Mouse (Mus musculus): Measurements from ENCODE around the gene Syvn1. TPM values are rescaled to one million over a fixed set of nuclear protein-coding genes. Genes with fewer than 3 reads are reported as not detected.

Gene Syvn1
- polyA plus RNA-seq, 1 experiment from 2014 or later = 31.7 TPM

DNA sequence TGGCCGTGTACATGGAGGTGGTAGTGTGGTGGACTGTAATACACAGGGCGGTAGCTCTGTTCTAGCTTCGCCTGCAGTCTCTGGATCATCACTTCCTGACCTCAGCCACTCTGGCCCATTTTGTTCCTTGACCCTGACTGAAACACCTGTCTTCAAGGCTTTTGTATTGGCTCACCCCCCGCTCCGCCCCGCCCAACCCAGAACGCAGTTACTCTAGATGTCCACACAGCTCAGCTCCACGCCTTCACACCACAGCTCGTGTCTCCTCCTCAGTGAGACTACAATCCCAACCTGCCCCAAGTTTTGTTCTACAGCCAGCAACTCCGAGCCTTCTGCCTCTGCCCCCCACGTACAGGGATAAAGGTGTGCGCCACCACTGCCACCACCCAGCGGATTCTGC, 42.5 kb downstream of the Syvn1 start:
- H3K27me3 ChIP-seq (ENCODE audit: control insufficient read depth, insufficient read depth, low read depth, low read length) = no peaks in the 10 kb centered on the region
- no peak for ATAC-seq (ENCODE audit: low read depth)
- H3K9ac ChIP-seq (ENCODE audit: low read length) = no peak overlapping the region
- H3K27ac ChIP-seq (ENCODE audit: low read length) = no peak overlapping the region
- peaks cover 11% of the 10 kb centered on the region for H3K4me1 ChIP-seq (replicated peaks; ENCODE audit: control insufficient read depth, insufficient read depth, low read length)
- peaks cover 17% of the 10 kb centered on the region for H3K36me3 ChIP-seq (ENCODE audit: control insufficient read depth, insufficient read depth, low read length)
- H3K4me3 ChIP-seq (ENCODE audit: low read length) = no peak overlapping the region
- WGBS = 96% methylated on average over 13 of the region's 13 CpGs
- H3K4me2 ChIP-seq (ENCODE audit: low read depth, low read length) = no peak overlapping the region
- H3K9me3 ChIP-seq (ENCODE audit: control insufficient read depth, low read length) = no peaks in the 10 kb centered on the region

DNA sequence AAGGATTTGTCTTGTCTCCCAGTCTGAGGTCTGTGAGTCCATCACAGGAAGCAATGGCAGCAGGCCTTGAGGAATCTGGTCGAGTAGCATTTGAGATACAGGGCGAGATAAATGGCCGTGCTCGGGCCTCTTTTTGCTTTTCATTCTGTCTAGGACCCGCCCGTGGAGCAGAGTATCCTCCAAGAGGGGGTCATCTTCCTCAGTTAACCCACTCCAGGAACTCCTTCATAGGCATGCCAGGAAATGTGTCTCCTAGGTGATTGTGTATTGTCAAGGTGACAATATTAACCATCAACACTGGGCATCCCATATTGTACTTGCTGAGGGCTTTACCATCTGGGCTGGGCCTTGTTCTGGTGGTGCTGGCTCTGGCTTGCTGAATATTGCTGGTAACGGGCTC, 47.7 kb downstream of the Syvn1 start, which contains the start of gene AC131692.1:
AC131692.1 (plus strand) TSS at position 301 of the 400 bp plus-strand sequence.
- H3K27me3 ChIP-seq (ENCODE audit: control insufficient read depth, insufficient read depth, low read depth, low read length) = no peaks in the 10 kb centered on the region
- H3K9ac ChIP-seq (ENCODE audit: low read length) = no peak within 1 kb of the TSS
- no peak within 1 kb of the TSS for H3K4me2 ChIP-seq (ENCODE audit: low read depth, low read length)
- no peaks in the 10 kb centered on the region for H3K9me3 ChIP-seq (ENCODE audit: control insufficient read depth, low read length)
- no peak within 1 kb of the TSS for H3K27ac ChIP-seq (ENCODE audit: low read length)
- 86% methylated on average over 7 of the region's 7 CpGs for WGBS
- no peak for ATAC-seq (ENCODE audit: low read depth)
- H3K4me3 ChIP-seq (ENCODE audit: low read length) = no peak within 1 kb of the TSS
- no peaks in the 10 kb centered on the region for H3K4me1 ChIP-seq (replicated peaks; ENCODE audit: control insufficient read depth, insufficient read depth, low read length)
- peaks cover 13% of the 10 kb centered on the region for H3K36me3 ChIP-seq (ENCODE audit: control insufficient read depth, insufficient read depth, low read length)

DNA sequence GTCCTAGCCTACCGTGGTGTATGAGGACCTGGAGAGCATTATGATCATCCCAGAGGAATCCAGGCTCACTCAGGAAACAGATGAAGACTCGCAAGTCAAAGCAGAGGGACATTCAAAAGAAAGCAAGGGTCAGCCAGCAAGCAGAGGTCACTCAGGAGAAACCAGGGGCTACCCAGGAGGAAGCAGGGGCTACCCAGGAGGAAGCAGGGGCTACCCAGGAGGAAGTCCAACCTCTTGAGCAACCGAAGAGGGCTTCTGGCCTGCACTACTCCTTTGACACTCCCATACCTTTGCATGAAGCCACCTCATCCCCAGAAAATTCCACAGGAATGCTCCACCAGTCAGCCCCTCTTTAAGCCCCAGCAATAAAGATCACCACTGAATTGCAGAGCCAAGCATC, 51.5 kb downstream of the Syvn1 start:
- no peak overlapping the region for H3K9ac ChIP-seq (ENCODE audit: low read length)
- no peak overlapping the region for H3K4me2 ChIP-seq (ENCODE audit: low read depth, low read length)
- H3K27ac ChIP-seq (ENCODE audit: low read length) = no peak overlapping the region
- no peak for ATAC-seq (ENCODE audit: low read depth)
- no peaks in the 10 kb centered on the region for H3K9me3 ChIP-seq (ENCODE audit: control insufficient read depth, low read length)
- no peak overlapping the region for H3K4me3 ChIP-seq (ENCODE audit: low read length)
- H3K4me1 ChIP-seq (replicated peaks; ENCODE audit: control insufficient read depth, insufficient read depth, low read length) = no peaks in the 10 kb centered on the region
- H3K27me3 ChIP-seq (ENCODE audit: control insufficient read depth, insufficient read depth, low read depth, low read length) = no peaks in the 10 kb centered on the region
- H3K36me3 ChIP-seq (ENCODE audit: control insufficient read depth, insufficient read depth, low read length) = no peaks in the 10 kb centered on the region
- 75% methylated on average over 3 of the region's 3 CpGs for WGBS

DNA sequence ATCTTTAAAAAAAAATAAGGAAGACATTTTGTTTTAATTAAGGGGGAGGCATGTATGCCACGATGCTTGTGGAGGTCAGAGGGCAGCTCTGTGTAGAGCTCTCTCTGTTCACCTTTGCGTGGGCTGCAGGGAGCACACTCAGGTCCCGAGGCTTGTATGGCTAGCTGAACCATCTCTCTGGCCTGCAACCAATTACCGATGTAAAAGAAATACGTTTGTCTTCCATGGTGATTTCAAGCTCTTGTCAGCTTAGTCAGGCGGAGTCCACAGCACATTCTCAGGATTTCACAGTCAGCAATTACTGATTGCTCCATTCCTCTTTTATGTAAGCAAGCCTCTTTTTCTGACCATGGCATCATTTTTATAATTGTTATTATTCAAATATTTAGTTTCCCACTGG, 54.8 kb downstream of the Syvn1 start:
- H3K27me3 ChIP-seq (ENCODE audit: control insufficient read depth, insufficient read depth, low read depth, low read length) = no peaks in the 10 kb centered on the region
- H3K9me3 ChIP-seq (ENCODE audit: control insufficient read depth, low read length) = no peaks in the 10 kb centered on the region
- ATAC-seq (ENCODE audit: low read depth) = no peak
- H3K4me2 ChIP-seq (ENCODE audit: low read depth, low read length) = no peak overlapping the region
- WGBS = 54% methylated on average over 6 of the region's 6 CpGs
- no peak overlapping the region for H3K27ac ChIP-seq (ENCODE audit: low read length)
- H3K4me3 ChIP-seq (ENCODE audit: low read length) = no peak overlapping the region
- no peaks in the 10 kb centered on the region for H3K4me1 ChIP-seq (replicated peaks; ENCODE audit: control insufficient read depth, insufficient read depth, low read length)
- no peaks in the 10 kb centered on the region for H3K36me3 ChIP-seq (ENCODE audit: control insufficient read depth, insufficient read depth, low read length)
- H3K9ac ChIP-seq (ENCODE audit: low read length) = no peak overlapping the region

DNA sequence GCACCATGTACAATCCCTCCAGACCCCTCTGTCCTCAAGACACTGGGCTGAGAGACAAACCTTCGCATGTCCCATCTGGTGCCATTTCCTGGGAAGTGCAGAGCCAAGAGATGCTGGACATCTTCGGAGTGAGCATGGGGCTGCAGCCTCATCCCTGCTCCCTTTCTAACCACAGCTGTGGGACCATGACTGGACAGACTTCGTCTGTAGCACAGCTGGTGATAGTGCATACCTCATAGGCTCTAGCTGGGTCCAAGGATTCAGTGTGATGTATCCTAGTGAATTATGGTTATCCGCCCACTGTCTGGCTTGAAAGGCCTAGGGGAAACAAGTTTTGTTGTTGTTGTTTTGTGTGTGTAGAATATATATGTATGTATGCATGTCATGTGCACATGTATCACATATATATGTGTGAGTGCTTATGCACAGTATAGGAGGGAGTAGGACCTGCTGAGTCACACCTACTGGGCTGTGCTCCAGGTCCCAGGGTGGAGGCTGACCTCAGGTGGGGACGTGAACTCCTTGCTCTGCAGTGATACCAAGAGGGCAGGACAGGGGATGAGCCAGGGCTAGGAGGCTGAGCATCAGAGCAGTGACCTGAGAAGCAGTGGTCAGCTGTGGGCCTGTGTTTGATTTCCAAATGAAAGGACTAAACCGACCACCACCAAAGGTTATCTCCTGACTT, 55.9 kb downstream of the Syvn1 start:
- no peaks in the 10 kb centered on the region for H3K4me1 ChIP-seq (replicated peaks; ENCODE audit: control insufficient read depth, insufficient read depth, low read length)
- no peak for ATAC-seq (ENCODE audit: low read depth)

More for the DNA sequence above, 55.9 kb downstream of the Syvn1 start:
- no peak overlapping the region for H3K4me3 ChIP-seq (ENCODE audit: low read length)
- WGBS = 68% methylated on average over 6 of the region's 6 CpGs
- H3K27ac ChIP-seq (ENCODE audit: low read length) = no peak overlapping the region
- no peak overlapping the region for H3K9ac ChIP-seq (ENCODE audit: low read length)
- no peaks in the 10 kb centered on the region for H3K36me3 ChIP-seq (ENCODE audit: control insufficient read depth, insufficient read depth, low read length)
- H3K9me3 ChIP-seq (ENCODE audit: control insufficient read depth, low read length) = no peaks in the 10 kb centered on the region
- no peak overlapping the region for H3K4me2 ChIP-seq (ENCODE audit: low read depth, low read length)
- H3K27me3 ChIP-seq (ENCODE audit: control insufficient read depth, insufficient read depth, low read depth, low read length) = no peaks in the 10 kb centered on the region

Small RNA genes lying within 50 kb of the gene (microRNA-seq; reads per million reads assigned to microRNA genes)
- not detected for gene Mir6988

Other genes starting within 250 kb of the Syvn1 start
- gene Frmd8, start 171.3 kb upstream of the Syvn1 start, polyA plus RNA-seq (2015; fragmentation: Nextera tagmentation; extraction: Ambion mirVana) = 56.4 and 61.1 TPM in 2 replicates
- gene Slc25a45, start 168.8 kb upstream of the Syvn1 start, polyA plus RNA-seq (2015; fragmentation: Nextera tagmentation; extraction: Ambion mirVana) = 5.7 and 6.2 TPM in 2 replicates
- 2.5 and 3.2 TPM in 2 replicates for gene Tigd3, start 152.4 kb upstream of the Syvn1 start, polyA plus RNA-seq (2015; fragmentation: Nextera tagmentation; extraction: Ambion mirVana)
- gene Dpf2, start 133.6 kb upstream of the Syvn1 start, polyA plus RNA-seq (2015; fragmentation: Nextera tagmentation; extraction: Ambion mirVana) = 155 TPM in 2 replicates
- gene Cdc42ep2, start 121.8 kb upstream of the Syvn1 start, polyA plus RNA-seq (2015; fragmentation: Nextera tagmentation; extraction: Ambion mirVana) = 15.6 and 17.1 TPM in 2 replicates
- 64.2 and 70.0 TPM in 2 replicates for gene Pola2, start 82.4 kb upstream of the Syvn1 start, polyA plus RNA-seq (2015; fragmentation: Nextera tagmentation; extraction: Ambion mirVana)
- not detected in 2 replicates for gene Slc22a20, start 60.4 kb upstream of the Syvn1 start, polyA plus RNA-seq (2015; fragmentation: Nextera tagmentation; extraction: Ambion mirVana)
- 12.3 and 12.8 TPM in 2 replicates for gene Capn1, start 30.7 kb upstream of the Syvn1 start, polyA plus RNA-seq (2015; fragmentation: Nextera tagmentation; extraction: Ambion mirVana)
- gene Mrpl49, start 11.2 kb downstream of the Syvn1 start, polyA plus RNA-seq (2015; fragmentation: Nextera tagmentation; extraction: Ambion mirVana) = 72.9 and 74.6 TPM in 2 replicates
- 757 and 774 TPM in 2 replicates for gene Fau, start 11.3 kb downstream of the Syvn1 start, polyA plus RNA-seq (2015; fragmentation: Nextera tagmentation; extraction: Ambion mirVana)
- gene Znhit2, start 14.6 kb downstream of the Syvn1 start, polyA plus RNA-seq (2015; fragmentation: Nextera tagmentation; extraction: Ambion mirVana) = 26.2 and 28.6 TPM in 2 replicates
- 12.1 and 19.6 TPM in 2 replicates for gene Tm7sf2, start 21.8 kb downstream of the Syvn1 start, polyA plus RNA-seq (2015; fragmentation: Nextera tagmentation; extraction: Ambion mirVana)
- 67.4 and 77.5 TPM in 2 replicates for gene Vps51, start 30.7 kb downstream of the Syvn1 start, polyA plus RNA-seq (2015; fragmentation: Nextera tagmentation; extraction: Ambion mirVana)
- not detected in 2 replicates for gene Tmem262, start 33.5 kb downstream of the Syvn1 start, polyA plus RNA-seq (2015; fragmentation: Nextera tagmentation; extraction: Ambion mirVana)
- gene Gm28374, start 35.7 kb downstream of the Syvn1 start, polyA plus RNA-seq (2015; fragmentation: Nextera tagmentation; extraction: Ambion mirVana) = 1.4 and 1.5 TPM in 2 replicates
- gene Zfpl1, start 38.4 kb downstream of the Syvn1 start, polyA plus RNA-seq (2015; fragmentation: Nextera tagmentation; extraction: Ambion mirVana) = 69.1 and 71.8 TPM in 2 replicates
- gene Cdca5, start 38.4 kb downstream of the Syvn1 start, polyA plus RNA-seq (2015; fragmentation: Nextera tagmentation; extraction: Ambion mirVana) = 40.5 and 42.8 TPM in 2 replicates
- gene AC131692.1, start 47.8 kb downstream of the Syvn1 start, polyA plus RNA-seq (2015; fragmentation: Nextera tagmentation; extraction: Ambion mirVana) = not detected in 2 replicates
- 0.29 and 0.94 TPM in 2 replicates for gene Naaladl1, start 59.2 kb downstream of the Syvn1 start, polyA plus RNA-seq (2015; fragmentation: Nextera tagmentation; extraction: Ambion mirVana)
- gene Sac3d1, start 72.1 kb downstream of the Syvn1 start, polyA plus RNA-seq (2015; fragmentation: Nextera tagmentation; extraction: Ambion mirVana) = 32.5 and 36.4 TPM in 2 replicates
- gene Snx15, start 81.7 kb downstream of the Syvn1 start, polyA plus RNA-seq (2015; fragmentation: Nextera tagmentation; extraction: Ambion mirVana) = 33.4 and 35.1 TPM in 2 replicates
- gene Batf2, start 94.4 kb downstream of the Syvn1 start, polyA plus RNA-seq (2015; fragmentation: Nextera tagmentation; extraction: Ambion mirVana) = 0.31 and 0.96 TPM in 2 replicates
- gene Arl2, start 95.0 kb downstream of the Syvn1 start, polyA plus RNA-seq (2015; fragmentation: Nextera tagmentation; extraction: Ambion mirVana) = 95.2 and 95.7 TPM in 2 replicates
- not detected in 2 replicates for gene Majin, start 137.8 kb downstream of the Syvn1 start, polyA plus RNA-seq (2015; fragmentation: Nextera tagmentation; extraction: Ambion mirVana)
- gene Gpha2, start 179.8 kb downstream of the Syvn1 start, polyA plus RNA-seq (2015; fragmentation: Nextera tagmentation; extraction: Ambion mirVana) = 0.63 and 0.88 TPM in 2 replicates
- gene Ppp2r5b, start 189.3 kb downstream of the Syvn1 start, polyA plus RNA-seq (2015; fragmentation: Nextera tagmentation; extraction: Ambion mirVana) = 17.8 and 20.2 TPM in 2 replicates
- gene Atg2a, start 195.1 kb downstream of the Syvn1 start, polyA plus RNA-seq (2015; fragmentation: Nextera tagmentation; extraction: Ambion mirVana) = 10.3 and 12.6 TPM in 2 replicates
- gene Ehd1, start 230.1 kb downstream of the Syvn1 start, polyA plus RNA-seq (2015; fragmentation: Nextera tagmentation; extraction: Ambion mirVana) = 77.9 and 81.6 TPM in 2 replicates

All from lung, embryonic 16.5 days (tissue).